Mouse (Mus musculus): ENCODE measurements around the gene Tmem116. TPM values are rescaled to one million over a fixed set of nuclear protein-coding genes. Genes with fewer than 3 reads are reported as not detected.
"Not testable (repeated sequence)": the region's sequence is repeated elsewhere in the genome, so short reads cannot be mapped to it uniquely, and the experiment has no call there.

Gene Tmem116
- polyA plus RNA-seq, 1 experiment from 2014 or later: 1.8 TPM

DNA sequence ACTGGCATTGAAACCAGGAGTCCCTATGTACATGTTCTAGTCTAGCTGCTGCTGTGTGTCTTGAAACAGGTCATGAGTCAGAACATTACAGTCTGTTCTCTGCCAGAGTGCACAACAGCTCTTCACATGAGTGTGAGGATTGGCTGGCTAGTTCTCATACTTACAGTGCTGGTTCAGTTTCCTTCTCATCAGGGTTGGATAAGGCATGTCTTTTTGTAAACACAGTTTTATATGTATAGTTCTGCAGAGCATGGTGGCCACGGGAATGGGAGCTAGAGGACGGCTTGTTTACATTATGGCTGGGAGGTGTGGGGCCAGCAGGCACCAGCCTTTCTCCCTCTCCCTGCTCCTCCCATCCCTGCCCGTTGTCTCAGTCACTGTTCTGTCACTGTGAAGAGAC, 17.9 kb downstream of the Tmem116 start:
- ATAC-seq (ENCODE audit: low FRiP score, low read depth): no peak

DNA sequence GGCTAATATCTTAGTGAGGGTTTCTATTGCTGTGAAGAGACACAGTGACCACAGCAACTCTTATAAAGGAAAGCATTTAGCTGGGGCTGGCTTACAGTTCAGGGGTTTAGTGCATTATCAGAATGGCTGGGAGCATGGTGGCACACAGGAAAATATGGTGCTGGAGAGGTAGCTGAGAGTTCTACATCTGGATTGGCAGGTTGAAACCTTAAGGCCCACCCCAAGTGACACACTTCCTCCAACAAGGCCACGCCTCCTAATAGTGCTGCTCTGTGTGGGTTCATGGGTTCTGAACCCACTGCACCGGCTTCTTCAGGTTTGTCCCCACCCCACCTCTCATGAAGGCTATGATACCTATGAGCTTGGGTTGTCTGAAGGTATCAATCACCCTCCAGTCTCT, 20.7 kb downstream of the Tmem116 start:
- WGBS: 87% methylated on average over 2 of the region's 2 CpGs
- no peak for ATAC-seq (ENCODE audit: low FRiP score, low read depth)
- H3K36me3 ChIP-seq: no peaks in the 10 kb centered on the region

More for the DNA sequence above, 17.9 kb downstream of the Tmem116 start:
- no peaks in the 10 kb centered on the region for H3K27me3 ChIP-seq
- H3K4me3 ChIP-seq: no peak overlapping the region
- H3K4me1 ChIP-seq: no peaks in the 10 kb centered on the region
- no peaks in the 10 kb centered on the region for H3K36me3 ChIP-seq
- H3K9me3 ChIP-seq: no peaks in the 10 kb centered on the region
- no peak overlapping the region for H3K9ac ChIP-seq
- H3K4me2 ChIP-seq (replicated peaks): no peak overlapping the region
- H3K27ac ChIP-seq: no peak overlapping the region
- WGBS: 13% methylated on average over 3 of the region's 3 CpGs

DNA sequence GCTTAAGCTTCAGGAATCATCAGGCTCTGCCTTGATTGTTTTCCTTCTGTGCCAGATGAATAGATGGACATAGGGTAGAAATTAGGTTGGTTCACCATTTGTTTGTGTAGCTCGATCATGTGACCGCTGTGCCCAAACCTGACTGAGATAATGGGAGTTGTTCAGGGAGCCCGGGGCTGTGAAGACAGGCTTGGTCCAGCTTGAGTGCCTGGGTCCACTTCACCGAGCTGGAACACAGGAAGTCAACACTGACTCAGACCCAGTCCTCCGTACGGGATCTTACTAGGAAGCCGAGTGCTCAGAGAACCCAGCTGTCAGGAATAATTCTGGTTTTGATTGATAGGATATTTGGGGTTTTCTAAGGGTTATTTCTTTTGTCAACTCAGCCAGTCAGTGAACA, 22.9 kb downstream of the Tmem116 start:
- H3K27ac ChIP-seq: no peak overlapping the region
- no peaks in the 10 kb centered on the region for H3K27me3 ChIP-seq
- H3K9ac ChIP-seq: no peak overlapping the region
- H3K36me3 ChIP-seq: no peaks in the 10 kb centered on the region
- ATAC-seq (ENCODE audit: low FRiP score, low read depth): no peak
- 82% methylated on average over 7 of the region's 7 CpGs for WGBS
- no peaks in the 10 kb centered on the region for H3K4me1 ChIP-seq
- no peak overlapping the region for H3K4me3 ChIP-seq
- H3K9me3 ChIP-seq: no peaks in the 10 kb centered on the region
- H3K4me2 ChIP-seq (replicated peaks): no peak overlapping the region

More for the DNA sequence above, 20.7 kb downstream of the Tmem116 start:
- Histone ChIP-seq H3K4me2 (replicated peaks) (no peak overlapping the region), H3K4me1 (no peaks in the 10 kb centered on the region), H3K4me3 (no peak overlapping the region), H3K9me3 (no peaks in the 10 kb centered on the region), H3K9ac (no peak overlapping the region), H3K27me3 (no peaks in the 10 kb centered on the region), H3K27ac (no peak overlapping the region)

DNA sequence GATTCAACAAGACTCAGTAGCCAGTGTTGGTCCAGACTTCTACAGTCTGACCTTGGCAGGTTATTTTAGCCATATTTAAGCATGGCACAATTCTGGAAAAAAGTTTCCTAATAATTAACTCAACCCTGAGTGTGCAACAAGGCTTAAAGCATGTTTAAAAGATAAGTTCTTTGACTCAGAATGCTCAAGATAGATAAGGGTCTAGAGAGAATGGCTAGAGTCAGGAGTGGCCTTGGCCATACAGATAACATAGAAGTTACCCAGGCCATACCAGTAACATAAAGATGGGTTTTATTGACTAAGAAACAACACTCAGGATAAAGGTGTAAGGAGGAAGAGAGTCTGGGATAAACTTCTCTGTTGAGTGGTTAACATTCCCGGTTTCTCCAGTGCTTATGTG, 24.3 kb downstream of the Tmem116 start:
- Histone ChIP-seq H3K27me3 (no peaks in the 10 kb centered on the region), H3K9me3 (no peaks in the 10 kb centered on the region), H3K4me2 (replicated peaks) (no peak overlapping the region), H3K4me1 (no peaks in the 10 kb centered on the region), H3K9ac (no peak overlapping the region), H3K4me3 (no peak overlapping the region), H3K27ac (no peak overlapping the region), H3K36me3 (no peaks in the 10 kb centered on the region)
- WGBS: 79% methylated on average over 1 of the region's 1 CpGs
- ATAC-seq (ENCODE audit: low FRiP score, low read depth): no peak

DNA sequence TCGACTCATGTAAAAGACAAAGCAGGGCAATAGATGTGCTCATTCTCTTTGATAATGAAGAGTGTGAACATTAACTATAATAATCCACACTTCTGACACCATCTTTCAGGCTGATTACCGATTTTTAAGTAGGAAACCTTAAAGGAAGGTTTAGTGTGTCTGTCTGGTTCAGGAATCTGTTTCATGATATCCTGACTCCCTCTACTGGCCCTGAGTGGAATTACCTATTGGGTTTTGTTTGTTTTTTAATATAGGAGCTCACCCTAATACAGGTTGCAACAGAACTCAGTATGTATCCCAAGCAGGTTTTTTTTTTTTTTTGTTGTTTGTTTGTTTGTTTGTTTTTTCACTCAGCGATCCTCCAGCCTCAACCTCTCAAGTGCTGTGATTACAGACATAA, 26.0 kb downstream of the Tmem116 start:
- Histone ChIP-seq H3K36me3 (no peaks in the 10 kb centered on the region), H3K4me2 (replicated peaks) (no peak overlapping the region), H3K4me3 (no peak overlapping the region), H3K27me3 (no peaks in the 10 kb centered on the region), H3K4me1 (no peaks in the 10 kb centered on the region), H3K9me3 (no peaks in the 10 kb centered on the region), H3K9ac (no peak overlapping the region), H3K27ac (no peak overlapping the region)
- ATAC-seq (ENCODE audit: low FRiP score, low read depth): no peak
- 38% methylated on average over 3 of the region's 3 CpGs for WGBS

DNA sequence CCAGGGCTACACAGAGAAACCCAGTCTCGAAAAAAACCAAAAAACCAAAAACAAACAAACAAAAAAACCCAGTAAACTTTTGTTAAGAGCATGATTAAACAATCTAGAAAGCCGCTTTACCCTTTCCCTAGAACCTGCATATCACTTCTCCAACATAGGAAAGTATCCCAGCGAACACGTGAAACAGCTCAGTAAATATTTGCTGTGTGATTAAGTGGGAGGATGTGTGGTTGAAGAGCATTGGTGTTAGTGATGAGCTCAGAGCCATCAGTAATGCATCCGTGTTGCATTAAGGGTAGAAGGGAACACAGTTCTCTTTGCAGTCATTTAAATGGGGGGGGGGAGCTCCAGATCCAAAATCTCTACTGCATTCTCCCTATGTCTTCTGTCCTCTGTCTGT, 33.1 kb downstream of the Tmem116 start:
- no peak for ATAC-seq (ENCODE audit: low FRiP score, low read depth)
- WGBS: 87% methylated on average over 5 of the region's 5 CpGs

DNA sequence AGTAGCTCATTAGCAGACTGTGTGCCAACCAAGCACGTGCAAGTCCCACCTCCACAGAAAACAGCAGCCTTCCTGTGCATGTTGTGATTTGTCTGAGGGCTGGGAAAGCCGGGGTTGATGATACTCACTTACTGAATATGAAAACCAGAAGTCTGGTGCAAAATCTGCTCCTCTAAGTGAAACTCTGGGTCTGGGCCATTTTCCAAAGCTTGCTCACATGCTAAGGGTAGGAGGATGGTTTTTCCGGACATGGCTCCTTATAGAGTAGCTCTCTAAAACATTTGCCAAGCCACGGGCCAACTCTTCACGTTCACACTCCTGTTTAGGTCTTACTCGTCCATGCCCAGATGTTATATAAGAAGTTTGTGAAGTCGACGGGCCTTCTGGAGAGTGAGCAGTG, 41.6 kb downstream of the Tmem116 start:
- no peak overlapping the region for H3K27ac ChIP-seq
- H3K4me1 ChIP-seq: no peaks in the 10 kb centered on the region
- H3K27me3 ChIP-seq: no peaks in the 10 kb centered on the region
- WGBS: 57% methylated on average over 8 of the region's 8 CpGs
- H3K4me2 ChIP-seq (replicated peaks): no peak overlapping the region
- H3K36me3 ChIP-seq: no peaks in the 10 kb centered on the region
- no peak overlapping the region for H3K4me3 ChIP-seq
- no peak overlapping the region; the same call in 1 of the 2 replicates for H3K9ac ChIP-seq
- no peaks in the 10 kb centered on the region for H3K9me3 ChIP-seq
- ATAC-seq (ENCODE audit: low FRiP score, low read depth): no peak

More for the DNA sequence above, 33.1 kb downstream of the Tmem116 start:
- Histone ChIP-seq H3K9ac (no peak overlapping the region), H3K9me3 (no peaks in the 10 kb centered on the region), H3K36me3 (no peaks in the 10 kb centered on the region), H3K4me3 (no peak overlapping the region), H3K4me2 (replicated peaks) (no peak overlapping the region), H3K4me1 (no peaks in the 10 kb centered on the region), H3K27ac (no peak overlapping the region), H3K27me3 (no peaks in the 10 kb centered on the region)

DNA sequence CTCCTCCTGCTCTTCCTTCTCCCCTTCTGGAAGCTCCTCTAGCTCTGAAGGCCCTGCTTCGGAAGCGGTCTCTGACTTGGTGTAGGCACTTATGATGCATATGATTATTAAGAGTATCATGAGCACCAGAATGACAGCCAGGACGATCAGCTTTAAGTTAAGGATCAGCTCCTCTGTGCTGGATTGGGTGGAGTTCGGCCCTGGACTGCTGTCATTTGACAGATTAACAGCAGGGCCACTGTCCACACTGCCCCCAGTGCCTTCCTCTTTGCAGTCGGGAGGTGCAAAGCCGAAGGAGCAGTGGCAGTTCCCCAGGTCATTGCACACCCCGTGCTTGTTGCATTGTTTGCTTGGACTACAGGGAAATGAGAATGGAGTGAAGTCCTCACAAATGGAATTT, 49.0 kb downstream of the Tmem116 start:
- no peak for ATAC-seq (ENCODE audit: low FRiP score, low read depth)
- WGBS: 77% methylated on average over 7 of the region's 7 CpGs

DNA sequence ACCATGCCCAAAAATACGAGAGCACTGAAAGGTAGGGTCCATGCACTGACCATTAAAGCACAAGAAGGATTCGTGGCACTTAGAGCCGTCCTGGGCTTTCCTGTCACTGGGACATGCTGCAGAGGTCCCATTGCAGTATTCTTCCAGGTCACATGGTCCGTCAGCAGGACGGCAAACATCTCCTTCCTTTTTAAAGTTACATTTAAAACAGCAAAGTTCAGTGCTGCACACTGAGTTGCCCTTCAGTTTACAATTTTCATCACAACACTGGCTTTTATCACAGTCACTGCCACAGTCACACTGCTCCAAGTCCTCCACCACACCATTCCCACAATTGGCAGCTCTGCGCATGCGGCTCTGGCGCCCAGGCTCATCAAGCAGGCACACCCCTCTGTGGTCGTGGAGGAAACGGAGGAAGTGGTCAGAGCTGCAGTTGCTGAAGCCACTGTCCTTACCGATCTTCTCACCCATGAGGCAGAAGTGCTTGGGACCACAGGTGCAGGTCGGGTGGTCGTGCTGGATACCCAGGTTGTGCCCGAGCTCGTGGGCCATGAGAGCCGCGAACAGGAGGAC, 49.8 kb downstream of the Tmem116 start:
- 69% methylated on average over 10 of the region's 17 CpGs for WGBS
- not testable (repeated sequence) for H3K4me2 ChIP-seq (replicated peaks); H3K27ac ChIP-seq; H3K27me3 ChIP-seq; H3K9ac ChIP-seq; H3K9me3 ChIP-seq; H3K4me1 ChIP-seq; ATAC-seq (ENCODE audit: low FRiP score, low read depth); H3K4me3 ChIP-seq; H3K36me3 ChIP-seq

More for the DNA sequence above, 49.0 kb downstream of the Tmem116 start:
- no peak overlapping the region for H3K9ac ChIP-seq
- H3K4me3 ChIP-seq: no peak overlapping the region
- no peaks in the 10 kb centered on the region for H3K9me3 ChIP-seq
- no peaks in the 10 kb centered on the region for H3K27me3 ChIP-seq
- H3K4me2 ChIP-seq (replicated peaks): no peak overlapping the region
- H3K4me1 ChIP-seq: no peaks in the 10 kb centered on the region
- no peaks in the 10 kb centered on the region for H3K36me3 ChIP-seq
- no peak overlapping the region for H3K27ac ChIP-seq

DNA sequence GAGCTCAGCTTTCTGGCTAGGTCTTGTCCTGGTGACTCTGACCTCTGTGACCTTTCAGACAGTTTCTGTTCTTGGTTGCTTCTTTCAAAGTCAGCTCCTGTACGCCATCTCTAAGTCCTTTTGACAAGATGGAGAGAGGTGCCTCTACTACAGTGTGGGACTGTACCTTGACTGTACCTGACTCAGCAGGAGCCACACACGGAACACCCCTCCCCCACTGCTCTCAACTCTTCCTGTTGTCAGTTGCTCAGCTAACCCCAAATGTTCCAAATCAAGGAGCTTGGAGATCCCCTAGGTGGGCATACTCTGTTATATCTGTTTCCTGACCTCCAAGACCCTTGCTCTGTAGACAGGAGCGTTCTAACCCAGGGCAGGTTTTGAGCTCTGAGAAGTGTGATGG, 51.5 kb downstream of the Tmem116 start, which contains the start of gene Adam1b:
Gene Adam1b (minus strand): TSS at position 205 of the 400 bp plus-strand sequence.
- Histone ChIP-seq H3K9me3 (no peaks in the 10 kb centered on the region), H3K36me3 (no peaks in the 10 kb centered on the region), H3K4me3 (no peak within 1 kb of the TSS), H3K4me2 (replicated peaks) (no peak within 1 kb of the TSS), H3K9ac (no peak within 1 kb of the TSS), H3K27me3 (no peaks in the 10 kb centered on the region), H3K4me1 (no peaks in the 10 kb centered on the region), H3K27ac (no peak within 1 kb of the TSS)
- ATAC-seq (ENCODE audit: low FRiP score, low read depth): no peak
- 78% methylated on average over 3 of the region's 3 CpGs for WGBS

DNA sequence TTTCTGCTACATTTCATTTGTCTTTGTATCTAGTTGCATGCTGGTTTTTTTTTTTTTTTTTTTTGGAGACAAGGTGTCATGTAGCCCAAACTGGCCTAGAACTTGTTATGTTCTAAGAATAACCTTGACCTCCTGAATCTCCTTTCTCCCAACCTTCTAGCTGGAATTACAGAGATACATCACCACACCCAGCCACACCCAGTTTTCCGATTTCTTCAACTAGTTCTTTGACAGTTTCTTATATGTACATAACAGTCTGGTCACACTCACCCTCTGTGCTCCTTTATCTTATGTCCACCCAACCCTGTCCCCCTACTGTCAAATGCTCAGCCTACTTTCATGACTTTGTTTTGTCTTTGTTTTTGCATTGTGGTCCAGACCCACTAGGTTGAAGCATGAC, 55.2 kb downstream of the Tmem116 start:
- WGBS: 93% methylated on average over 1 of the region's 1 CpGs
- ATAC-seq (ENCODE audit: low FRiP score, low read depth): no peak

DNA sequence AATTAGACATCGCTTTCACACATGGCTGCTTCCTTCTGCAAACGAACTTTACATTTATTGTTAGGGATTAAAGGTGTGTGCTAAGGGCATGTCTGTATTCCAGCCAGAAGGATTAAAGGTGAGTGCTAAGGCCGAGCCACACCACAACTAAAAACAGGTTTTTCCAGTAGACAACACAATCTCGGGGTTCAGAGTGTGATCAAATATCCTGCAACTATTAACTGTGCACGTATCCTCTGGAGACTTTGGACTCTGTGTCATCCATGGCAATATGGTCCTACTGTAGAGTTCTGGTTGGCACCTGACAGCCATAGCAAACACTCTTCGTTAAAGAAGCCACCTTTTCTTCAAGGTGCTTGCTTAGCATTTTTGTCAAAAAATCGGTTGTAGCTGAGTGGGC, 58.3 kb downstream of the Tmem116 start:
- Histone ChIP-seq H3K4me2 (replicated peaks) (no peak overlapping the region), H3K4me1 (no peaks in the 10 kb centered on the region), H3K36me3 (no peaks in the 10 kb centered on the region), H3K9me3 (no peaks in the 10 kb centered on the region), H3K27me3 (no peaks in the 10 kb centered on the region), H3K4me3 (no peak overlapping the region), H3K9ac (no peak overlapping the region), H3K27ac (no peak overlapping the region)
- 81% methylated on average over 7 of the region's 7 CpGs for WGBS
- ATAC-seq (ENCODE audit: low FRiP score, low read depth): no peak

More for the DNA sequence above, 55.2 kb downstream of the Tmem116 start:
- no peak overlapping the region for H3K9ac ChIP-seq
- H3K4me3 ChIP-seq: no peak overlapping the region
- H3K4me2 ChIP-seq (replicated peaks): no peak overlapping the region
- H3K36me3 ChIP-seq: no peaks in the 10 kb centered on the region
- no peak overlapping the region for H3K27ac ChIP-seq
- H3K9me3 ChIP-seq: no peaks in the 10 kb centered on the region
- H3K27me3 ChIP-seq: no peaks in the 10 kb centered on the region
- H3K4me1 ChIP-seq: no peaks in the 10 kb centered on the region

DNA sequence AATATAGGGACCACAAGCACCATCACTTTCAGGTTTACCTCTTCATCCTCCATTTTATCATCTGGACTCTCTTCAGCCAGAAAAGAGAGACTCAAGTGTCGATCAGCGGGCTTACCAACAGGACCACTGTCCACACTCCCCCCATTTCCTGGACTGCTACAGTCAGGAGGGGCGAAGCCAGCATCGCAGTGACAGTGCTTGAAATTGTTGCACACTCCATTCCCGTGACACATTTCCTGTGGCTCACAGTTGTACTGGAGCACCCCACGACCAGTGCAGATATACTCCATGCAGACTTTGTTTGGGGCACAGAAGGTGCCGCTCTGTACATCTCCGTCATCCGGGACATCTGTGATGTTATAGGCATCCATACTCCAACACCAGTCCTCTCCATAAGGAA, 67.3 kb downstream of the Tmem116 start:
- Histone ChIP-seq H3K27me3 (no peaks in the 10 kb centered on the region), H3K4me1 (no peaks in the 10 kb centered on the region), H3K4me3 (no peak overlapping the region), H3K9me3 (no peaks in the 10 kb centered on the region), H3K4me2 (replicated peaks) (no peak overlapping the region), H3K36me3 (peaks cover 54% of the 10 kb centered on the region), H3K9ac (no peak overlapping the region), H3K27ac (no peak overlapping the region)
- ATAC-seq (ENCODE audit: low FRiP score, low read depth): no peak
- 92% methylated on average over 9 of the region's 9 CpGs for WGBS

Data from limb, embryonic 13.5 days (tissue).